Mouse (Mus musculus): ENCODE measurements at regions not wholly inside any gene's neighbourhood (a gene's known extent, or its start where the extent isn't known, plus 50 kb on each side); places are given as distances from the start of the nearest gene placed in this dataset.

DNA sequence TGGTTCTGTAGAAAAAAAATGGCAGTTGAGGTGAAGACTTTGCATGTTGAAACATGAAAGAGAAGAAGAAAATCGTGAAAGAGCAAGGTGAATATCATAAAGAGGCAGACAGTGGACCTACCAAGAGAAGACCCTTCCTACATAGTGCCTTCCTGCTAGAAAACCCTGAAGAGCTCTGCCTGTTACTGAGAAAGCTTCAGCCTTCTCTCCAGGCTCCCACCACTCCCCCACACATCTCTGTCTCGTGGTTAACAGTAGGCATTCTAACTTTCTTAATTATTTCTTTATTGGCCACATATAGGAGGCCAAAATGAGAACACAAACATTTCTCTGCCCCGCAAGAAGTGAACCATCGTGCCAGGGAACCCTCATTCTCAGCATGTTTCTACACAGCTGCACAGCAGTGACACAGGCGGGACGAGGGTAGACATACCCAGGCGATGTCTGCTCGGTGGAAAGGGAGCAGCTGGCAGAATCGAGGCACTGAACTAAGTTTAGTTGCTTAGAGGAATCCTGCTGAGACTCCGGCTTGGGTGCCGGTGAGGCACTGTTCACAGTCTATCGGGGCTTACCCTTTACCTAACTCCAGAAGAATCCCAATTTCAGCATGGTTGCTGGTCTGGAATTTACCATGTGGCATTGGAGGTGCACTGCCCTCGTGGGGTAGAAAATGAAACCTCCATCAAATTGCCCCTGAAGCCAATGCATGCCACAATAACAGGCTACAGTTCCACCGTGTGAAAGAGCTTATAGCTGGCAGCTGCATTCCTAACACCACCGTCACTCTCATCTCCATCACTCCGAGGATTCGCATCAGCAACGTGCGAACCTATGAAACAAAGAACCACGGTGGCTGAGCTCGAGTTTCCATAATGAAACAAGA is 260.4 kb upstream of the Tsc22d2 start:
- H3K9me3 ChIP-seq (replicated peaks; ENCODE audit: control insufficient read depth, low read length): no peaks in the 10 kb centered on the region

DNA sequence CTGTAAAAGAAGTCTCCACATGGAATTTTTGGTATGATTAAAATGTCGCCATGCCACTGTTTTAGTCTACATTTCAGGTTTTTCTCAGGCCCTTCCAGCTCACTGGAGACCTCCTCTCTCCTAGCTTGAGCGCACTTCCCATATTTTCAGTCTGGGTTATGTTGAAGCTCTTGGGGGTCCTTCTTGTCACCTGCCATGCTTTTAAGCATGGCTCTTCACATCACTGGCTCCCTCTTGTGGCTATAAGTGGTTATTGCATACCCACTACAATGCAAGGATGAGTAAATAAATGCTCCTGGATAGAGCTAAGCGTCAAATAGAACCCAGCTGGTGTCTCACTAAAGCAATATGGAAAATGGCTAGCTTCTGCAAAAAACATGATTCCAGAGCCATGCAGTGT is 255.1 kb upstream of the Tsc22d2 start:
- WGBS: 69% methylated on average over 3 of the region's 3 CpGs
- H3K9me3 ChIP-seq (replicated peaks; ENCODE audit: control insufficient read depth, low read length): no peaks in the 10 kb centered on the region
- no peak overlapping the region for H3K27ac ChIP-seq (replicated peaks; ENCODE audit: low read depth, low read length)
- H3K9ac ChIP-seq (replicated peaks; ENCODE audit: low read length): no peak overlapping the region
- no peaks in the 10 kb centered on the region for H3K27me3 ChIP-seq (ENCODE audit: control insufficient read depth, insufficient read depth, low read length)
- no peak overlapping the region for H3K4me2 ChIP-seq (ENCODE audit: low read depth, low read length)
- no peaks in the 10 kb centered on the region for H3K4me1 ChIP-seq (ENCODE audit: control insufficient read depth, insufficient read depth, low read length)
- ATAC-seq (replicated peaks; ENCODE audit: insufficient number of reproducible peaks, low FRiP score, low TSS enrichment, low read depth) (no peak), DNase-seq (ENCODE audit: low spot score) (peak; percentile 69)
- no peaks in the 10 kb centered on the region for H3K36me3 ChIP-seq (replicated peaks; ENCODE audit: control insufficient read depth, insufficient read depth, low read depth, low read length)
- H3K4me3 ChIP-seq (ENCODE audit: low read depth, low read length): no peak overlapping the region

More for the DNA sequence above, 260.4 kb upstream of the Tsc22d2 start:
- H3K9ac ChIP-seq (replicated peaks; ENCODE audit: low read length): no peak overlapping the region
- no peak for DNase-seq (ENCODE audit: low spot score)
- no peaks in the 10 kb centered on the region for H3K36me3 ChIP-seq (replicated peaks; ENCODE audit: control insufficient read depth, insufficient read depth, low read depth, low read length)
- 81% methylated on average over 21 of the region's 21 CpGs for WGBS
- no peak overlapping the region for H3K4me2 ChIP-seq (ENCODE audit: low read depth, low read length)
- H3K4me3 ChIP-seq (ENCODE audit: low read depth, low read length): no peak overlapping the region
- H3K27me3 ChIP-seq (ENCODE audit: control insufficient read depth, insufficient read depth, low read length): no peaks in the 10 kb centered on the region
- no peak overlapping the region for H3K27ac ChIP-seq (replicated peaks; ENCODE audit: low read depth, low read length)
- no peak for ATAC-seq (replicated peaks; ENCODE audit: insufficient number of reproducible peaks, low FRiP score, low TSS enrichment, low read depth)
- no peaks in the 10 kb centered on the region for H3K4me1 ChIP-seq (ENCODE audit: control insufficient read depth, insufficient read depth, low read length)

DNA sequence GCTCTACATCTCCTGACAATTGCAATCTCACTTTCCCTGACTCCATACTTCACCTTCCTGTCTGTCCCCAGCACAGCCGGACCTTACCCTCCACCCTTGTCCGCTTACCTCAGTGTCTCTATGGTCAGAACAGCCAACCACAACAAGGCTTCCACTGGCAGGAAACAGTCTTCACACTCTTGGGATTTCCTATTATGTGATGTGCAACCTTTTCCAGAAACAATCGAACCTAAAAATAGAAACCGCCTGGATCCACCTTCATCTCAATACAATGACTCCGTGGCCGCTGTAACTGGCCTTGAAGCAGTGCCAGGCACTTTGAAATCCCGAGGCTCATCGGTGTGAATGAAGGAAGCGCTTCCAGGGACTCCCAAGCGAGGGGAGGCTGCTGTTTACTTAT is 252.3 kb upstream of the Tsc22d2 start:
- no peaks in the 10 kb centered on the region for H3K27me3 ChIP-seq (ENCODE audit: control insufficient read depth, insufficient read depth, low read length)
- ATAC-seq (replicated peaks; ENCODE audit: insufficient number of reproducible peaks, low FRiP score, low TSS enrichment, low read depth): no peak
- 32% methylated on average over 10 of the region's 10 CpGs for WGBS

DNA sequence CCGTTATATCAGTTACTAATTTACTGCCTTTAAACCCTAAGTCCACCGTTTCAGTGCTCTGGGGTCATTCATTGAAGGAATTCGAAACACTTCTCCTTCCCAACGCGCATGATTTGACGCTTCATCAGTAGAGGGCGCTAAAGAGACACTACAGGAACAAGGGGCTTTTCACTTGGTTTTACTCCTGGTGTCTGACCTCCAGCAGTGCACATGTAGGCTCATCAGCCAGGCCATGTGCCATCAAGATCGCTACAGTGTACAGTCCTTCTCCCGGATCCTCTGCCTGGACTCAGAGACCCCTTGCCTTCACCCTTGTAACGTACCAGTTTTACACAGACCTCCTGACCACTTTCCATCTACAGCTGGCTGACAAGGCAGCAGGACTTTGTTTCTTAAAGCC is 250.7 kb upstream of the Tsc22d2 start:
- H3K4me2 ChIP-seq (ENCODE audit: low read depth, low read length): no peak overlapping the region
- ATAC-seq (replicated peaks; ENCODE audit: insufficient number of reproducible peaks, low FRiP score, low TSS enrichment, low read depth) (peak; percentile 78; the same call in 1 of the 2 replicates), DNase-seq (ENCODE audit: low spot score) (peak; percentile 93)
- no peak overlapping the region for H3K9ac ChIP-seq (replicated peaks; ENCODE audit: low read length)
- H3K27ac ChIP-seq (replicated peaks; ENCODE audit: low read depth, low read length): no peak overlapping the region
- 8% methylated on average over 10 of the region's 10 CpGs for WGBS
- no peaks in the 10 kb centered on the region for H3K36me3 ChIP-seq (replicated peaks; ENCODE audit: control insufficient read depth, insufficient read depth, low read depth, low read length)
- no peaks in the 10 kb centered on the region for H3K27me3 ChIP-seq (ENCODE audit: control insufficient read depth, insufficient read depth, low read length)
- no peaks in the 10 kb centered on the region for H3K9me3 ChIP-seq (replicated peaks; ENCODE audit: control insufficient read depth, low read length)
- no peaks in the 10 kb centered on the region for H3K4me1 ChIP-seq (ENCODE audit: control insufficient read depth, insufficient read depth, low read length)
- H3K4me3 ChIP-seq (ENCODE audit: low read depth, low read length): no peak overlapping the region

More for the DNA sequence above, 252.3 kb upstream of the Tsc22d2 start:
- H3K36me3 ChIP-seq (replicated peaks; ENCODE audit: control insufficient read depth, insufficient read depth, low read depth, low read length): no peaks in the 10 kb centered on the region
- no peak overlapping the region for H3K9ac ChIP-seq (replicated peaks; ENCODE audit: low read length)
- H3K4me1 ChIP-seq (ENCODE audit: control insufficient read depth, insufficient read depth, low read length): no peaks in the 10 kb centered on the region
- H3K9me3 ChIP-seq (replicated peaks; ENCODE audit: control insufficient read depth, low read length): no peaks in the 10 kb centered on the region
- H3K4me3 ChIP-seq (ENCODE audit: low read depth, low read length): no peak overlapping the region
- DNase-seq (ENCODE audit: low spot score): no peak
- no peak overlapping the region for H3K27ac ChIP-seq (replicated peaks; ENCODE audit: low read depth, low read length)
- H3K4me2 ChIP-seq (ENCODE audit: low read depth, low read length): no peak overlapping the region

DNA sequence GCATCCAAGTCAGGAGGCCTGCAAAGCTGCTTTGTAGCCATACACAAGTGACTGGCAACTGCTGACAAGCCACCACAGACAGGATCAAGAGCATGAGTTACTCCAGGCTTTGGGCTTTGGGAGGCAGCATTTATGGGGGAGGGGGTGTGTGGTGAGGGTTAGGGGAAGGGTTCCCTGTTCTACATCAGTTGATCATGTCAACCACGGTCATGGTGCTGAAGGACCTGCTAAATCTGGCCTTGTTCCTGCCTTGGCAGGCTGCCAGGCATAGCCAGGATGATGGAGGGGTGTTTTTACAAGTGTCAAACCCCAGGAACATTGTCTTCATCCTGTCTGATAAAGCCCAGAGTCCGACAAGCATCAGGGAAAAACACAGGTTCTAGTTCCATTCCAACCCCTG is 247.9 kb upstream of the Tsc22d2 start:
- WGBS: 49% methylated on average over 2 of the region's 2 CpGs
- Histone ChIP-seq H3K4me3 (ENCODE audit: low read depth, low read length) (no peak overlapping the region), H3K9ac (replicated peaks; ENCODE audit: low read length) (no peak overlapping the region), H3K4me2 (ENCODE audit: low read depth, low read length) (no peak overlapping the region), H3K36me3 (replicated peaks; ENCODE audit: control insufficient read depth, insufficient read depth, low read depth, low read length) (no peaks in the 10 kb centered on the region), H3K27me3 (ENCODE audit: control insufficient read depth, insufficient read depth, low read length) (no peaks in the 10 kb centered on the region), H3K27ac (replicated peaks; ENCODE audit: low read depth, low read length) (no peak overlapping the region), H3K9me3 (replicated peaks; ENCODE audit: control insufficient read depth, low read length) (no peaks in the 10 kb centered on the region), H3K4me1 (ENCODE audit: control insufficient read depth, insufficient read depth, low read length) (no peaks in the 10 kb centered on the region)
- ATAC-seq (replicated peaks; ENCODE audit: insufficient number of reproducible peaks, low FRiP score, low TSS enrichment, low read depth) (no peak), DNase-seq (ENCODE audit: low spot score) (no peak)

DNA sequence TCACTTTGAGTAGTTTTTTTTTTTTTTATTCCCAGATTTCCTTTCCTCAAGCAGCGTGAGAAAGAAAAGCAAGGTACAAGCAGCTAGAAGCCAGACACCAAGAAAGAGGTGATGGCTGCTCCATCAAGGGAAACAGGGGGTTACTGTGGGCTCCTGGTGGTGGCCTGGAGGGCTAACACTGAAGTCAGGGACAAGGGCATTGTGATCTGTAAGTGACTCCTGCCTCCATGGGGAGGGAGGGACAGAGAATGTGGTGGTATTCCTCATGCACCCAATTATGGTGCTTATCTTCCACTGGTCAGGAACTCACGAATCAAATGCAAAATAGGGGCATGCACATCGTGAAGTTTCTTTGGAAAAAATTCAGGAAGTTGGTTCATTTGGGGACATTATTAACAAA is 247.4 kb upstream of the Tsc22d2 start:
- H3K4me3 ChIP-seq (ENCODE audit: low read depth, low read length): no peak overlapping the region
- 85% methylated on average over 3 of the region's 3 CpGs for WGBS
- no peaks in the 10 kb centered on the region for H3K9me3 ChIP-seq (replicated peaks; ENCODE audit: control insufficient read depth, low read length)
- H3K4me2 ChIP-seq (ENCODE audit: low read depth, low read length): no peak overlapping the region
- ATAC-seq (replicated peaks; ENCODE audit: insufficient number of reproducible peaks, low FRiP score, low TSS enrichment, low read depth): no peak
- DNase-seq (ENCODE audit: low spot score): no peak
- no peak overlapping the region for H3K27ac ChIP-seq (replicated peaks; ENCODE audit: low read depth, low read length)
- no peaks in the 10 kb centered on the region for H3K4me1 ChIP-seq (ENCODE audit: control insufficient read depth, insufficient read depth, low read length)
- no peaks in the 10 kb centered on the region for H3K36me3 ChIP-seq (replicated peaks; ENCODE audit: control insufficient read depth, insufficient read depth, low read depth, low read length)
- no peak overlapping the region for H3K9ac ChIP-seq (replicated peaks; ENCODE audit: low read length)
- no peaks in the 10 kb centered on the region for H3K27me3 ChIP-seq (ENCODE audit: control insufficient read depth, insufficient read depth, low read length)

DNA sequence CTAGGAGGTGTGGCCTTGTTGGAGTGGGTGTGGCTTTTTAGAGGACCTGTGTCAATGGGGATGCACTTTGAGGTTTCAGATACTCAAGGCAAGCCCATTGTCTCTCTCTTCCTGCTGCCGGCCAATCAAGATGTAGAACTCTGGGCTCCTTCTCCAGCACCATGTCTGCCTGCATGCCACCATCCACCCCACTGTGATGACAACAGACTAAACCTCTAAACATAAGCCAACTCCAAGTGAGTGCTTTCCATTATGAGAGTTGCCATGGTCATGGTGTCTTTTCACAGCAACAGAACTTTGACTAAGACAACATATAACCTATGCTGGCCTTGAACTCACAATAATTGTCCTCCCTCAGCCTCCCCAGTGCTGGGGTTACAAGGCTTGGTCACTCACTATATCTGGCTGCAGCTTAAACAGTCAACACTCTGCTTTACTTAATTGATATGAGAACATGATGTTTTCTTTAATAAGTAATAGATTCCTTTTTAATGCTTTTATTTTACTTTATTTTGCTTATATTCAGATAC is 246.7 kb upstream of the Tsc22d2 start:
- Histone ChIP-seq H3K4me3 (ENCODE audit: low read depth, low read length) (no peak overlapping the region), H3K27me3 (ENCODE audit: control insufficient read depth, insufficient read depth, low read length) (no peaks in the 10 kb centered on the region), H3K36me3 (replicated peaks; ENCODE audit: control insufficient read depth, insufficient read depth, low read depth, low read length) (no peaks in the 10 kb centered on the region), H3K9me3 (replicated peaks; ENCODE audit: control insufficient read depth, low read length) (no peaks in the 10 kb centered on the region), H3K27ac (replicated peaks; ENCODE audit: low read depth, low read length) (no peak overlapping the region), H3K4me1 (ENCODE audit: control insufficient read depth, insufficient read depth, low read length) (no peaks in the 10 kb centered on the region), H3K9ac (replicated peaks; ENCODE audit: low read length) (no peak overlapping the region), H3K4me2 (ENCODE audit: low read depth, low read length) (no peak overlapping the region)
- 89% methylated on average over 1 of the region's 1 CpGs for WGBS
- DNase-seq (ENCODE audit: low spot score) (no peak), ATAC-seq (replicated peaks; ENCODE audit: insufficient number of reproducible peaks, low FRiP score, low TSS enrichment, low read depth) (no peak)

DNA sequence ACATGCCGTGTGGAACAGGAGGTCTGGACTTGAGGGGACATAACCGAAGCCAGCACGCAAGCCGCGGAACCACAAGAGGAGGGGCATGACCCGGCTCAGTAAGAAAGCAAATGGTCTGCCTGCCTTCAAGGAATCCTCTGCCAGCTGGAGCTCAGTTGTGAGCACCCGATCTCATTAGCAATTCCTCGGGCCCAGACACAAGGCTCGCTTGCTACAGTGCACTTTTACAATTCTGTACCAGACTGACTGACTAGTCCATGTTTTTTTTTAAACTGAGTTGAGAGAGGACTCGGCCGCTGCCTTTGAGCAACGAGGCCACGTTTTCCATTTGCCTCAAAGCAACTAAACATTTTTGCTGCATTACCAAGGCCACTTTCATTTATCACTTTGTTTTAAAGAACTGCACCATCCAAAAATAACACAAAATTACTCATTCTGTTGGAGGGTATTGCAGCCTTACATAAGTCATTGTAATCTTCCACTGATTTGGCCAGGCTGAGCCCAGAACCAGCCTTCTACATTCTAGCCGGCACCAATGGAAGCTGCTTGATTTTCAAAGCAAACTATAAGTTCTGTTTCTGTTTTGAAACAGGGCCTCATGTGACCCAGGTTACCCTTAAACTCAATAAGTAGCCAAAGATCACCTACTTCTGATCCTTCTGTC is 245.9 kb upstream of the Tsc22d2 start:
- H3K9me3 ChIP-seq (replicated peaks; ENCODE audit: control insufficient read depth, low read length): no peaks in the 10 kb centered on the region
- DNase-seq (ENCODE audit: low spot score) (no peak), ATAC-seq (replicated peaks; ENCODE audit: insufficient number of reproducible peaks, low FRiP score, low TSS enrichment, low read depth) (no peak)
- WGBS: 58% methylated on average over 14 of the region's 14 CpGs
- no peak overlapping the region for H3K9ac ChIP-seq (replicated peaks; ENCODE audit: low read length)
- H3K36me3 ChIP-seq (replicated peaks; ENCODE audit: control insufficient read depth, insufficient read depth, low read depth, low read length): no peaks in the 10 kb centered on the region
- no peaks in the 10 kb centered on the region for H3K27me3 ChIP-seq (ENCODE audit: control insufficient read depth, insufficient read depth, low read length)
- H3K27ac ChIP-seq (replicated peaks; ENCODE audit: low read depth, low read length): no peak overlapping the region
- H3K4me2 ChIP-seq (ENCODE audit: low read depth, low read length): no peak overlapping the region
- H3K4me1 ChIP-seq (ENCODE audit: control insufficient read depth, insufficient read depth, low read length): no peaks in the 10 kb centered on the region
- H3K4me3 ChIP-seq (ENCODE audit: low read depth, low read length): no peak overlapping the region

Data from embryonic facial prominence, embryonic 11.5 days (tissue).